Mouse (Mus musculus) large intestine, adult 2 months (tissue): Measurements from ENCODE around the gene Dus4l. TPM values are rescaled to one million over a fixed set of nuclear protein-coding genes. Genes with fewer than 3 reads are reported as not detected.

Source experiments
- DNase-seq: peaks from one replicate; pipeline ENCODE4 v3.0.0-alpha.2; 2012; ENCODE audit warnings: low read depth, low spot score
- WGBS: fragments of 180-500 bp; shearing (Covaris S2); methylation state at CpG from one replicate; pipeline ENCODE4 v1.1.7; 2018; 5-methylcytosine and 5-hydroxymethylcytosine counted together
- polyA plus RNA-seq: library from polyadenylated mRNA; depleted of rRNA; stranded (reverse); fragments of >200 nt; gene quantifications from 2 replicates; pipeline ENCODE4 v1.2.3, GENCODE M21; 2012; rRNA removed

Gene Dus4l
- polyA plus RNA-seq, 1 experiment, result 2.0 TPM

DNA sequence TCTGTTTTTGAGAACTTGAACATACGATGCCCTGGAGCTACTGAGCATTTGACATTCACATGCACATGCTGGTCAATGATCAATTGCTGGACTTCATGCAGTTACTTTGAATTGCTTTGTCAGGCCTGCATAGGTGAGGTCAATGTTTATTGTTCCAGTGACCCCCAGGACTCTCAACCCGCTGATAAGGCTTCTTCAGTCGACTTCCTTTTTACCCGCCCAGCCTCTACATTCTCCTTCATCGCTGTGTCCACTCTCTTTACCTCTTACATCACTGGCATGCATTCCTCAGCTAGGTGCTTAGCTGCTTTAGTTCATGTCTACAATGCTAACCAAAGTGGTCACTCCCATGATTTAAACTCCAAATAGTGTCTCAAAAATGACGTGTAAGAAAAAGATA lies 51.0 kb downstream of the Dus4l start:
- 69% methylated on average over 6 of the region's 6 CpGs for WGBS
- DNase-seq, result no peak

DNA sequence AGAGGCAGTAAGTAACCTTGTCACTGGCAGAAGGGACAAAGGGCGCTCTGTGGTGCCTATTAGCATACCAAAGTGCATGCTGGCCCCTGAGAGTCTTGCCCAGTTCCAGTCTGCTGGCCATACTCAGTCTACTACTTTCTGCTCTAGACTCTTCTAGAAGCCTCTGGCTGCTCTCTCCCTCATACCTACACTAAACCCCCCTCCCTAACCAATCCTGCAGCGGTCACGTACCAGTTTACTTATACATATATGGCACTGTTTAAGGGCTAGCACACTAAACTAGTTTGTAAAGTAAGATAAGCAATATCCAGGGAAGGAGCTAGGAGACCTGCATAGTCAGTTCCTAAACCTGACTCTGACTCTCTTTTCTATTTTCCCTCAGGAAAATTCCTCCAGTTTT lies 60.3 kb downstream of the Dus4l start:
- 92% methylated on average over 3 of the region's 3 CpGs for WGBS
- DNase-seq, result no peak

DNA sequence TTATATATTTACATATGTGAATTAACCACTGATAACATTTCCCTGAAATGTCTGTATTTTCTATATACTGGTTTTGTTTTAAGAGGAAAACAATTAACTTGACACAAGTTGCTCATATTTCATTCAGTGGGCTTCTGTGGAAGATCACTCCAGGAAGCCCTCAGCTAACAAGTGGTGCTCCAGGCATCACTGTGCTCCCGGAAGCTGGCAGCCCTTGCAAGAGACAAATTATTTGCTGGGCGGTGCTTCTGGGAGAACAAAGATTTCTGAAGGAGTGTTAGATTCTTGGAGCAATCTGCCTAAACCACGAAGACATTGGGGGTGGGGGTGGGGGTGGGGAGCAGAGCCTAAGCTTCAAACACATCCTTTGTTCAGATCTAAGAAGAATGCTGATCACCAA lies 62.6 kb downstream of the Dus4l start:
- 38% methylated on average over 3 of the region's 3 CpGs for WGBS
- no peak for DNase-seq

Other genes starting within 250 kb of the Dus4l start
- 4.0 and 6.1 TPM in 2 replicates for gene Cbll1, start 155.2 kb downstream of the Dus4l start, polyA plus RNA-seq
- gene Slc26a4, start 94.9 kb downstream of the Dus4l start, polyA plus RNA-seq, result 0.31 and 0.49 TPM in 2 replicates
- gene Bcap29, start 20.2 kb downstream of the Dus4l start, polyA plus RNA-seq, result 2.4 and 2.9 TPM in 2 replicates
- gene Cog5, start within 50 bp of the Dus4l start, polyA plus RNA-seq, result 10.6 and 21.2 TPM in 2 replicates
- 0.31 and 0.40 TPM in 2 replicates for gene Gpr22, start 59.1 kb upstream of the Dus4l start, polyA plus RNA-seq